Mouse (Mus musculus): ENCODE results near the gene Tardbp. TPM values are rescaled to one million over a fixed set of nuclear protein-coding genes. Genes with fewer than 3 reads are reported as not detected.

The Tardbp gene
- polyA plus RNA-seq, 1 experiment from 2014 or later = 301 TPM

- 69% methylated on average over 2 of the region's 2 CpGs for WGBS
- H3K9ac ChIP-seq = no peak overlapping the region
- H3K27ac ChIP-seq = no peak overlapping the region
These were observed 6.7 kb upstream of the Tardbp start for GRCm38 (mm10) chr4:148633395-148634061.

GRCm38 (mm10) chr4:148632013-148632692 is 5.3 kb upstream of the Tardbp start:
- Histone ChIP-seq H3K36me3 (no peaks in the 10 kb centered on the region), H3K4me3 (no peak overlapping the region), H3K9me3 (no peaks in the 10 kb centered on the region), H3K4me1 (peaks cover 2% of the 10 kb centered on the region; the same call in 1 of the 2 replicates), H3K27me3 (no peaks in the 10 kb centered on the region), H3K9ac (no peak overlapping the region), H3K4me2 (no peak overlapping the region), H3K27ac (no peak overlapping the region)
- no peak for ATAC-seq (ENCODE audit: insufficient number of reproducible peaks, low FRiP score, low TSS enrichment, low read depth)
- WGBS = 68% methylated on average over 3 of the region's 3 CpGs

More at GRCm38 (mm10) chr4:148633395-148634061, 6.7 kb upstream of the Tardbp start:
- ATAC-seq (ENCODE audit: insufficient number of reproducible peaks, low FRiP score, low TSS enrichment, low read depth) = no peak
- Histone ChIP-seq H3K36me3 (no peaks in the 10 kb centered on the region), H3K4me1 (no peaks in the 10 kb centered on the region), H3K27me3 (no peaks in the 10 kb centered on the region), H3K9me3 (no peaks in the 10 kb centered on the region), H3K4me2 (no peak overlapping the region), H3K4me3 (no peak overlapping the region)

- Histone ChIP-seq H3K9me3 (no peaks in the 10 kb centered on the region), H3K36me3 (peaks cover 26% of the 10 kb centered on the region), H3K9ac (no peak overlapping the region), H3K27me3 (no peaks in the 10 kb centered on the region), H3K4me1 (peaks cover 26% of the 10 kb centered on the region), H3K4me3 (peak overlapping the region; percentile 85), H3K27ac (no peak overlapping the region), H3K4me2 (peak overlapping the region; percentile 44)
- no peak for ATAC-seq (ENCODE audit: insufficient number of reproducible peaks, low FRiP score, low TSS enrichment, low read depth)
- 62% methylated on average over 3 of the region's 3 CpGs for WGBS
These were observed 427 bp upstream of the Tardbp start for GRCm38 (mm10) chr4:148627246-148627645.

- ATAC-seq (ENCODE audit: insufficient number of reproducible peaks, low FRiP score, low TSS enrichment, low read depth) = peak; percentile 35
- Histone ChIP-seq H3K27ac (peak overlapping the region; percentile 95), H3K4me2 (peak overlapping the region; percentile 67), H3K4me1 (peaks cover 28% of the 10 kb centered on the region), H3K36me3 (peaks cover 38% of the 10 kb centered on the region), H3K9ac (peak overlapping the region; percentile 96), H3K4me3 (peak overlapping the region; percentile 85), H3K27me3 (no peaks in the 10 kb centered on the region), H3K9me3 (no peaks in the 10 kb centered on the region)
- WGBS = under 1% methylated on average over 57 of the region's 57 CpGs
These were observed 830 bp downstream of the Tardbp start for GRCm38 (mm10) chr4:148625756-148626622.

GRCm38 (mm10) chr4:148625010-148625409 is 1.8 kb downstream of the Tardbp start:
- H3K4me1 ChIP-seq = peaks cover 28% of the 10 kb centered on the region
- no peaks in the 10 kb centered on the region for H3K27me3 ChIP-seq
- H3K4me3 ChIP-seq = peak overlapping the region; percentile 85
- no peak for ATAC-seq (ENCODE audit: insufficient number of reproducible peaks, low FRiP score, low TSS enrichment, low read depth)
- no peak overlapping the region for H3K9ac ChIP-seq
- H3K4me2 ChIP-seq = peak overlapping the region; percentile 67
- H3K27ac ChIP-seq = no peak overlapping the region
- 81% methylated on average over 10 of the region's 10 CpGs for WGBS
- no peaks in the 10 kb centered on the region for H3K9me3 ChIP-seq
- peaks cover 46% of the 10 kb centered on the region for H3K36me3 ChIP-seq

- ATAC-seq (ENCODE audit: insufficient number of reproducible peaks, low FRiP score, low TSS enrichment, low read depth) = no peak
- peaks cover 28% of the 10 kb centered on the region for H3K4me1 ChIP-seq
- 85% methylated on average over 4 of the region's 4 CpGs for WGBS
- H3K27ac ChIP-seq = no peak overlapping the region
- no peak overlapping the region for H3K4me3 ChIP-seq
- no peak overlapping the region for H3K4me2 ChIP-seq
- H3K36me3 ChIP-seq = peaks cover 60% of the 10 kb centered on the region
- no peaks in the 10 kb centered on the region for H3K27me3 ChIP-seq
- H3K9me3 ChIP-seq = no peaks in the 10 kb centered on the region
- H3K9ac ChIP-seq = no peak overlapping the region
These were observed 3.2 kb downstream of the Tardbp start for GRCm38 (mm10) chr4:148623609-148624008.

GRCm38 (mm10) chr4:148622485-148622884 is 4.3 kb downstream of the Tardbp start:
- ATAC-seq (ENCODE audit: insufficient number of reproducible peaks, low FRiP score, low TSS enrichment, low read depth) = no peak

GRCm38 (mm10) chr4:148620718-148621117 is 6.1 kb downstream of the Tardbp start:
- Histone ChIP-seq H3K27ac (no peak overlapping the region), H3K27me3 (no peaks in the 10 kb centered on the region), H3K4me2 (no peak overlapping the region), H3K9me3 (no peaks in the 10 kb centered on the region), H3K4me1 (peaks cover 25% of the 10 kb centered on the region), H3K9ac (no peak overlapping the region), H3K36me3 (peaks cover 79% of the 10 kb centered on the region), H3K4me3 (no peak overlapping the region)
- ATAC-seq (ENCODE audit: insufficient number of reproducible peaks, low FRiP score, low TSS enrichment, low read depth) = no peak
- WGBS = 92% methylated on average over 1 of the region's 1 CpGs

More at GRCm38 (mm10) chr4:148622485-148622884, 4.3 kb downstream of the Tardbp start:
- H3K27ac ChIP-seq = no peak overlapping the region
- H3K27me3 ChIP-seq = no peaks in the 10 kb centered on the region
- H3K36me3 ChIP-seq = peaks cover 66% of the 10 kb centered on the region
- no peak overlapping the region for H3K4me2 ChIP-seq
- 86% methylated on average over 4 of the region's 4 CpGs for WGBS
- no peak overlapping the region for H3K4me3 ChIP-seq
- H3K9me3 ChIP-seq = no peaks in the 10 kb centered on the region
- H3K4me1 ChIP-seq = peaks cover 28% of the 10 kb centered on the region
- no peak overlapping the region for H3K9ac ChIP-seq

GRCm38 (mm10) chr4:148619805-148620204 is 7.0 kb downstream of the Tardbp start:
- ATAC-seq (ENCODE audit: insufficient number of reproducible peaks, low FRiP score, low TSS enrichment, low read depth) = no peak
- peaks cover 21% of the 10 kb centered on the region for H3K4me1 ChIP-seq
- peaks cover 85% of the 10 kb centered on the region for H3K36me3 ChIP-seq
- no peaks in the 10 kb centered on the region for H3K27me3 ChIP-seq
- no peak overlapping the region for H3K9ac ChIP-seq
- H3K4me3 ChIP-seq = no peak overlapping the region
- WGBS = 70% methylated on average over 1 of the region's 1 CpGs
- H3K4me2 ChIP-seq = no peak overlapping the region
- no peaks in the 10 kb centered on the region for H3K9me3 ChIP-seq
- H3K27ac ChIP-seq = no peak overlapping the region

- peaks cover 49% of the 10 kb centered on the region for H3K36me3 ChIP-seq
- 0 out of 2 replicates have a peak, but pooled peaks cover 2% of the 10 kb centered on the region for H3K4me1 ChIP-seq
- no peak overlapping the region for H3K4me3 ChIP-seq
- no peak for ATAC-seq (ENCODE audit: insufficient number of reproducible peaks, low FRiP score, low TSS enrichment, low read depth)
- no peaks in the 10 kb centered on the region for H3K27me3 ChIP-seq
- no peak overlapping the region for H3K9ac ChIP-seq
- no peak overlapping the region for H3K4me2 ChIP-seq
- 86% methylated on average over 9 of the region's 9 CpGs for WGBS
- H3K27ac ChIP-seq = no peak overlapping the region
- H3K9me3 ChIP-seq = no peaks in the 10 kb centered on the region
These were observed 13.1 kb downstream of the Tardbp start for GRCm38 (mm10) chr4:148613738-148614137.

GRCm38 (mm10) chr4:148612557-148612956 is 14.3 kb downstream of the Tardbp start:
- 46% methylated on average over 4 of the region's 4 CpGs for WGBS
- H3K27ac ChIP-seq = no peak overlapping the region
- 0 out of 2 replicates have a peak, but pooled peaks cover 4% of the 10 kb centered on the region for H3K4me1 ChIP-seq
- no peak overlapping the region for H3K9ac ChIP-seq
- no peak overlapping the region for H3K4me3 ChIP-seq
- H3K36me3 ChIP-seq = peaks cover 42% of the 10 kb centered on the region
- ATAC-seq (ENCODE audit: insufficient number of reproducible peaks, low FRiP score, low TSS enrichment, low read depth) = no peak
- no peak overlapping the region for H3K4me2 ChIP-seq
- no peaks in the 10 kb centered on the region for H3K9me3 ChIP-seq
- no peaks in the 10 kb centered on the region for H3K27me3 ChIP-seq
